Mouse (Mus musculus) ES-E14 (cell line): ENCODE data around the gene 2810021J22Rik. TPM values are rescaled to one million over a fixed set of nuclear protein-coding genes. Genes with fewer than 3 reads are reported as not detected.

Experiments used
- DNase-seq: peaks from one replicate; pipeline ENCODE4 v3.0.0-alpha.2; 2013; ENCODE audit warnings: low read depth, low spot score
- H3K27ac ChIP-seq: 2 replicates; pipeline ENCODE4 v1.5.1; 2012; ENCODE audit warnings: low read depth, mild to moderate bottlenecking, low read length, moderate library complexity, mixed read lengths; ENCODE audit not compliant: poor library complexity, insufficient read depth, severe bottlenecking
- H3K36me3 ChIP-seq: 2 replicates; pipeline ENCODE4 v1.6.1; 2012; ENCODE audit warnings: mild to moderate bottlenecking, low read length, moderate library complexity, mixed read lengths; ENCODE audit not compliant: control insufficient read depth, poor library complexity, insufficient read depth, severe bottlenecking
- H3K4me1 ChIP-seq, 2 experiments: fragments of 150-350 bp in 1 of 2; sonication (generic) in 1 of 2; 2 replicates each; pipeline ENCODE4 v1.6.1; 2012; ENCODE audit warnings: low read length in 2 of 2, mild to moderate bottlenecking in 1 of 2, mixed read lengths in 1 of 2; ENCODE audit not compliant: control insufficient read depth in 2 of 2, insufficient read depth in 2 of 2, poor library complexity in 1 of 2
- H3K4me3 ChIP-seq, 2 experiments: fragments of 150-350 bp in 1 of 2; sonication (generic) in 1 of 2; 2 replicates each; pipeline ENCODE4 v1.5.1; 2012; ENCODE audit warnings: low read length in 2 of 2, low read depth in 1 of 2, mild to moderate bottlenecking in 1 of 2, mixed read lengths in 1 of 2; ENCODE audit not compliant: insufficient read depth in 1 of 2, poor library complexity in 1 of 2, severe bottlenecking in 1 of 2
- H3K9ac ChIP-seq: 2 replicates; pipeline ENCODE4 v1.6.1; 2012; ENCODE audit warnings: low read depth, mild to moderate bottlenecking, low read length, mixed read lengths; ENCODE audit not compliant: poor library complexity, insufficient read depth, severe bottlenecking
- H3K9me3 ChIP-seq: fragments of 150-350 bp; sonication (generic); 2 replicates; pipeline ENCODE4 v1.6.1; 2012; ENCODE audit warnings: low read depth, mild to moderate bottlenecking, low read length; ENCODE audit not compliant: control insufficient read depth, insufficient read depth
- CHD2 ChIP-seq: IDR thresholded peaks from 2 replicates; pipeline ENCODE4 v1.6.1; 2014; ENCODE audit warnings: mild to moderate bottlenecking, low read depth, low read length, inconsistent platforms
- HCFC1 ChIP-seq: IDR thresholded peaks from 2 replicates; pipeline ENCODE4 v1.6.1; 2012; ENCODE audit warnings: low read length, inconsistent platforms, borderline replicate concordance; ENCODE audit not compliant: insufficient read depth
- MAFK ChIP-seq: IDR thresholded peaks from 2 replicates; pipeline ENCODE4 v1.6.1; 2014; ENCODE audit warnings: mild to moderate bottlenecking, low read depth, low read length, inconsistent platforms; ENCODE audit not compliant: insufficient read depth
- ZC3H11A ChIP-seq: IDR thresholded peaks from 2 replicates; pipeline ENCODE4 v1.6.1; 2012; ENCODE audit warnings: low read depth, mild to moderate bottlenecking, inconsistent platforms, low read length, borderline replicate concordance
- ZNF384 ChIP-seq: IDR thresholded peaks from 2 replicates; pipeline ENCODE4 v1.6.1; 2012; ENCODE audit warnings: low read depth, low read length, inconsistent platforms
- in situ Hi-C, 2 experiments: fragments of 600-800 bp; cut with MboI; formaldehyde crosslinking; loops; one replicate each; pipeline ENCODE4 v1.15.1; 2025; ENCODE audit warnings: low sequenced_read_pairs in 2 of 2, inconsistent platforms in 1 of 2; ENCODE audit not compliant: unreplicated experiment in 2 of 2
- total RNA-seq: library from RNA; depleted of rRNA; stranded (reverse); fragments of 300-350 nt; gene quantifications from 2 replicates; pipeline ENCODE4 v1.2.3, GENCODE M21; 2012

2810021J22Rik gene
- total RNA-seq, 1 experiment = 5.7 TPM

- Histone ChIP-seq H3K36me3 (peaks cover 7% of the 10 kb centered on the region; the same call in 1 of the 2 replicates), H3K4me1 (no peaks in the 10 kb centered on the region), H3K27ac (no peak overlapping the region), H3K9ac (no peak overlapping the region), H3K4me3 (no peak overlapping the region), H3K9me3 (no peaks in the 10 kb centered on the region)
- DNase-seq = no peak
- TF ChIP-seq ZC3H11A = no peak
- TF ChIP-seq ZNF384 = no peak
- TF ChIP-seq HCFC1 = no peak
- no peak for TF ChIP-seq MAFK
- TF ChIP-seq CHD2 = no peak
- in situ Hi-C loops = no loop called here
These were observed 3.9 kb downstream of the 2810021J22Rik start for GRCm38 (mm10) chr11:58870961-58871360.

DNA sequence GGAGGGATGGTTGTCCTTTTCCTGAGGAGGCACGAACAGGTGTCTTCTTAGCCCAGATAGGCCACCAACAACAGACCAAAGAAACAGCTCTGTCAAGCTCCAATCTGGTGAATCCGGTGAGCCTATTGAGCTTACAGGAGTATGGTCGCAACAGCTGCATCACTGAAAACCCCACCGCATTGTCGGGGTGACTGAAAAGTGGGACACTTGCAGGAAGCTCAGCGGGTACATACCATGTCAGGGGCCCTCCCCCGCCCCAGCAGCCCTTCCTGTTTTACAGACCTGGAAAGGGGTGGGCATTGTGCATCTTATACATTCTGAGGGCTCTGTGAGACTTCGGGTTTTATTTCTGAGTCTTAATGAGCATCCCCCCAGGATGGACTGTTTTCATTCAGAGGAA lies 16.7 kb downstream of the 2810021J22Rik start:
- Histone ChIP-seq H3K9ac (no peak overlapping the region), H3K27ac (no peak overlapping the region), H3K36me3 (peaks cover 10% of the 10 kb centered on the region; the same call in 1 of the 2 replicates), H3K9me3 (no peaks in the 10 kb centered on the region), H3K4me3 (no peak overlapping the region), H3K4me1 (no peaks in the 10 kb centered on the region)
- in situ Hi-C loops = no loop called here
- TF ChIP-seq MAFK = no peak
- DNase-seq = no peak

DNA sequence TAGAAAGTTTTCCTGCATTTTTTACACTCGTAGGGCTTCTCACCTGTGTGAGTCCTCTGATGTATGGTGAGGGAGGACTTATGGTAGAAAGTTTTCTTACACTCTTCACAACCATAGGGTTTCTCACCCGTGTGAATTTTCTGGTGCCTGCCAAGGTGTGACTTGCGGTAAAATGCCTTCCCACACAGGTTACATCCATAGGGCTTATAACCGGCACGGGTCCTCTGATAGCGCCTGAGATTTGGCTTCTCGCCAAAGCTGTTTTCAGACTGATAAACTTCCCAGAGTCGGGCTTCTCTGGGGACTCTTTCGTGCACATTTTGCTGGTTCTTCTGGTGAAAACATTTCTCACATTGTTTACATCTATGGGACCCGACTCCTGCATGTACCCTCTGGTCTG lies 23.5 kb downstream of the 2810021J22Rik start:
- in situ Hi-C loops = no loop called here
- H3K9ac ChIP-seq = no peak overlapping the region
- H3K36me3 ChIP-seq = peaks cover 18% of the 10 kb centered on the region
- no peak for TF ChIP-seq ZNF384
- no peak for DNase-seq
- no peaks in the 10 kb centered on the region for H3K9me3 ChIP-seq
- peaks cover 0 to 2% of the 10 kb centered on the region in 2 experiments; a peak in 1 of 4 replicates for H3K4me1 ChIP-seq
- H3K4me3 ChIP-seq = no peak overlapping the region
- no peak overlapping the region for H3K27ac ChIP-seq

GRCm38 (mm10) chr11:58894456-58894855 lies 27.4 kb downstream of the 2810021J22Rik start:
- no peak overlapping the region for H3K9ac ChIP-seq
- TF ChIP-seq CHD2 (no peak), ZNF384 (no peak), ZC3H11A (no peak), MAFK (no peak), HCFC1 (no peak)
- peaks cover 0 to 2% of the 10 kb centered on the region in 2 experiments; a peak in 1 of 4 replicates for H3K4me1 ChIP-seq
- peaks cover 21% of the 10 kb centered on the region for H3K36me3 ChIP-seq
- H3K4me3 ChIP-seq = no peak overlapping the region
- in situ Hi-C loops = no loop called here
- no peaks in the 10 kb centered on the region for H3K9me3 ChIP-seq
- DNase-seq = no peak
- no peak overlapping the region for H3K27ac ChIP-seq

DNA sequence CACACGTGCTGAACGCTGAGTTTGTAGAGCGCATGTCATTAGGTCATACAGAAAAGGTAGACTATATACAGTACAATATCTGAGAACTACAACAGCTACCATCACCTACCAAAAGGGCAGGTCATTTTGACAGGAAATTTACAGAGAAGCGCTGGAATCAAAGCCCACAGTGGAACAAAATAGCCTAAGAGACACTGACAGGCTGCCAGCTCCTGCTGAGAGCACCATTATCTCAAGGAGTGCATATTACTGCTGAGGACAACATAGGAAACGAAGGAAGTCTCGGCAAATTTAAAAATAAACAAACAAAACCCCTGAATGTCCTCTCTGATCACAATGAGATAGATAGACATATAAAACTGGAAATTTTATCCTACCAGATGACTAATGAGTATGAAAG lies 30.5 kb downstream of the 2810021J22Rik start:
- H3K9ac ChIP-seq = no peak overlapping the region
- peaks cover 0 to 2% of the 10 kb centered on the region in 2 experiments; a peak in 1 of 4 replicates for H3K4me1 ChIP-seq
- H3K27ac ChIP-seq = no peak overlapping the region
- no peak overlapping the region for H3K4me3 ChIP-seq
- DNase-seq = no peak
- TF ChIP-seq CHD2 (no peak), MAFK (no peak), HCFC1 (no peak)
- H3K9me3 ChIP-seq = no peaks in the 10 kb centered on the region
- peaks cover 12% of the 10 kb centered on the region; the same call in 1 of the 2 replicates for H3K36me3 ChIP-seq
- in situ Hi-C loops = no loop called here
